Mouse (Mus musculus) left cerebral cortex, postnatal 25 days (tissue): ENCODE measurements at regions not wholly inside any gene's neighbourhood (a gene's known extent, or its start where the extent isn't known, plus 50 kb on each side); places are given as distances from the start of the nearest gene placed in this dataset.
"Not testable (repeated sequence)": the region's sequence is repeated elsewhere in the genome, so short reads cannot be mapped to it uniquely, and the experiment has no call there.

Experiments
- DNase-seq, 2 experiments: peaks; one replicate each; pipeline ENCODE4 v3.0.0; 2022; ENCODE audit warnings: low spot score in 2 of 2, mixed read lengths in 1 of 2
- intact Hi-C: fragments of 180-260 bp; cut with DNase I; formaldehyde crosslinking; loops from one replicate; pipeline ENCODE4 v1.15.1; 2025

DNA sequence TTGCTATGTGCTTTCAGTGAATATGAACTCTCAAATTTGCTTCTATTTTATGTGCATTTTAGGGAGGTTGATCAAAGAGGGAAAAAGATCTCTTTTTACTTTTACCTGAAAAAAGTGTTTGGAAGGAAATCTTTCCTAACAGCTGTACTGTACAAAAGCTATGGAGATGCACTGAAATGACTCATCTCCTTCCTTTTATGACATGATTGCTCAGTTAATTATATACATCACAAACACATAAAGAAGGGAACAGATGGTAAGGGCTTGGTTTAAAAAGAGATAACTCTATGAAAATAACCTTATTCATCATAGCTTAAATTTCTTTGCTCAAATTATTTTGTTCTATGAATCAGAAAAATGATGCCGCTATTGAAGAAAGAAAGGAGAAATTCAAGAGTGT lies 88.7 kb upstream of the Cylc2 start:
- DNase-seq = peak in 1 of 2 experiments; percentile 20
- intact Hi-C loops = no loop called here

DNA sequence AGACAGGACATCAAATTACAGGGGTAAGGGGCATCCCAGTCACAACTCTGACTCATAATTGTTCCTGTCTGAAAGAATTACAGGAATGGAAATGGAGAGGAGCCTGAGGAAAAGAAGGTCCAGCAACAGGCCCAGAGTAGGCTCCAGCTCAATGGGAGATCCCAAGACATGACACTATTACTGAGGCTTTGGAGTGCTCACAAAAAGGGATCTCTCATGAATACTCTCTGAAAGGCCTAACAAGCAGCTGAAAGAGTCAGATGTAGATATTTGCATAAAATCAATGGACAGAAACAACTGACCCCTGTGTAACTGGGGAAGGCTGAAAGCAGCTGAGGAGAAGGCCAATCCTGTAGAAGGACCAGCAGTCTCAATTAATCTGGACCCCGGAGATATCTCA lies 84.6 kb upstream of the Cylc2 start:
- DNase-seq, intact Hi-C loops: not testable (repeated sequence)

DNA sequence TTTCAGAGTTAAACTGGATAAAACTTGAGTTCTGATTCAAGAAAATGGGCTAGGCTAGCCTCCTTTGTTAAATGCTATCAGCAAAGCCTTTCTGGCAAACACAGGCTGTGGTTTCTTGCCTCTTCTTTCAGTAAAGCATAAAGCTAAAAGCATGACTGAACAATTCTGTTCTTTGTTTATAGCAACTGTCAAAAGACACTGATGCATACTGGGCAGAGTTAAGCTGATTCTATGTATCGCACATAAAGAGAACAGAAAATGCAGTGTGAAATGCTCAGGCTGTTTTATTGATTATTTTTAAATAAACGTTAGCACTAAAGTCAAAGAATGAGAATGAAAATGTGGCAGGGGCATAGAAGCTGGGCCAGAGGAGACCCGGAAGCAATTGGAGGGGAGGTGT lies 63.5 kb upstream of the Cylc2 start:
- intact Hi-C loops = no loop called here
- peak in 1 of 2 experiments; percentile 1 for DNase-seq

DNA sequence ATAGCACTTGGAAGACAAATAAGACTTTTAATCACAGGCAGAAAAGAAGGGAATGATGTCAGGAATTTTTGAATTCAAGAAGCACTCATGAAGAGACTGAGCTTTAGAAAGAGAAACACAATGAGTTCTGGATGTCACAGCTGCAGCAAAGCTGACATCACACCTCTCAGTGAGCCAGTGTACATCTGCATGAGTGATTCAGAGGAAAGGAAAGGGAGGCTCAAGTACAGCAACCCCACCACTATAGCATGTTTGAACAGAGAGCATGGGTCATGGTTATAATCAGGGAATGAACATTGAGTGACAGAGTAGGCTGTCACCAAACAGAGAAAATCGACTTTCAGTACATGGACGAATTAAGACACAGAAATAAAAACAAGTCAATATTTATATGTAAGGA lies 62.9 kb upstream of the Cylc2 start:
- peak; percentile 2 to 8 for DNase-seq
- intact Hi-C loops = no loop called here
